Comparison of ENCODE assay signal across 8 mouse cellular contexts in genomic region chr6:83439119-83439767, GRCm38 (mm10). TPM values are rescaled to one million over a fixed set of nuclear protein-coding genes. Genes with fewer than 3 reads are reported as not detected.
DNase-seq lines count a peak whose midpoint lies in the region; ATAC-seq lines count a peak whose summit lies in the region.

No protein-coding gene starts in this region.

- H3K27me3 ChIP-seq in heart, embryonic 13.5 days (replicated peaks): no peaks in the 10 kb centered on the region
- no peaks in the 10 kb centered on the region for H3K27me3 ChIP-seq in hindbrain, embryonic 10.5 days (ENCODE audit: insufficient read depth, poor library complexity, severe bottlenecking)
- no peaks in the 10 kb centered on the region for H3K27me3 ChIP-seq in midbrain, embryonic 11.5 days (ENCODE audit: control insufficient read depth, insufficient read depth, low read length)

- WGBS in heart, embryonic 13.5 days: 83% methylated on average over 13 of the region's 13 CpGs
- WGBS in hindbrain, embryonic 10.5 days: 82% methylated on average over 13 of the region's 13 CpGs
- 76% methylated on average over 13 of the region's 13 CpGs for WGBS in midbrain, embryonic 11.5 days

- peak overlapping the region; percentile 90 for H3K9ac ChIP-seq in heart, embryonic 13.5 days
- peak overlapping the region; percentile 92 for H3K9ac ChIP-seq in midbrain, embryonic 11.5 days (ENCODE audit: low read length)

- intact Hi-C loops in heart, postnatal 36 days (cut with DNase I): no loop called here

- no peaks in the 10 kb centered on the region for H3K9me3 ChIP-seq in heart, embryonic 13.5 days
- H3K9me3 ChIP-seq in hindbrain, embryonic 10.5 days: no peaks in the 10 kb centered on the region
- no peaks in the 10 kb centered on the region for H3K9me3 ChIP-seq in midbrain, embryonic 11.5 days (ENCODE audit: control insufficient read depth, low read length)

- no peak overlapping the region for H3K27ac ChIP-seq in heart, embryonic 13.5 days (replicated peaks)
- peak overlapping the region; percentile 97; the same call in 1 of the 2 replicates for H3K27ac ChIP-seq in hindbrain, embryonic 10.5 days
- H3K27ac ChIP-seq in midbrain, embryonic 11.5 days (ENCODE audit: low read depth, low read length): peak overlapping the region; percentile 20; the same call in 1 of the 2 replicates

- H3K4me1 ChIP-seq in heart, embryonic 13.5 days: peaks cover 85% of the 10 kb centered on the region
- peaks cover 96% of the 10 kb centered on the region for H3K4me1 ChIP-seq in hindbrain, embryonic 10.5 days (replicated peaks)
- H3K4me1 ChIP-seq in midbrain, embryonic 11.5 days (ENCODE audit: control insufficient read depth, insufficient read depth, low read length): peaks cover 81% of the 10 kb centered on the region

- H3K4me2 ChIP-seq in heart, embryonic 13.5 days: peak overlapping the region; percentile 94
- H3K4me2 ChIP-seq in midbrain, embryonic 11.5 days: peak overlapping the region; percentile 53

- no peak for DNase-seq in heart, postnatal 36 days
- peak; percentile 65 for DNase-seq in cerebellum, adult 9-10 months
- DNase-seq in hindbrain, embryonic 10.5 days (ENCODE audit: low spot score): no peak
- DNase-seq in midbrain, embryonic 11.5 days (ENCODE audit: low spot score, missing footprints): no peak
- DNase-seq in embryo, embryonic 11 days: no peak
- DNase-seq in ovary, postnatal 10 days (ENCODE audit: low spot score): no peak
- DNase-seq in adrenal gland, adult 8-10 months: no peak

- peak overlapping the region; percentile 85; the same call in 1 of the 2 replicates for H3K4me3 ChIP-seq in heart, embryonic 13.5 days
- peak overlapping the region; percentile 79 for H3K4me3 ChIP-seq in hindbrain, embryonic 10.5 days
- peak overlapping the region; percentile 70 for H3K4me3 ChIP-seq in midbrain, embryonic 11.5 days (ENCODE audit: low read depth, low read length)

- no peak for ATAC-seq in heart, embryonic 13.5 days (ENCODE audit: extremely low read depth, insufficient number of reproducible peaks, low FRiP score, low TSS enrichment)
- ATAC-seq in midbrain, embryonic 11.5 days (ENCODE audit: low FRiP score): no peak

- peaks cover 39% of the 10 kb centered on the region for H3K36me3 ChIP-seq in heart, embryonic 13.5 days
- H3K36me3 ChIP-seq in hindbrain, embryonic 10.5 days: peaks cover 56% of the 10 kb centered on the region
- H3K36me3 ChIP-seq in midbrain, embryonic 11.5 days (ENCODE audit: control insufficient read depth, insufficient read depth, low read length): no peaks in the 10 kb centered on the region

RNA-seq across cellular contexts. Expression of gene Tet3, which starts 19.6 kb away (rescaled TPM):
- polyA plus RNA-seq in heart, embryonic 13.5 days (2015; fragmentation: Nextera tagmentation; extraction: Ambion mirVana): 27.7 and 30.6 TPM in 2 replicates
- 10 to 100 TPM; 27.2 to 27.6 TPM for total RNA-seq in heart, postnatal 36 days (2021)
- 51.1 and 56.5 TPM in 2 replicates for polyA plus RNA-seq in hindbrain, embryonic 10.5 days (2016; fragmentation: Nextera tagmentation; extraction: Ambion mirVana)
- 38.5 and 39.9 TPM in 2 replicates for polyA plus RNA-seq in midbrain, embryonic 11.5 days (2014; fragmentation: Nextera tagmentation; extraction: Ambion mirVana)
- total RNA-seq in adrenal gland, adult 8-10 months (2022): 10 to 100 TPM; 24.3 to 40.5 (median 35.3) TPM
